Mouse (Mus musculus): ENCODE data around the gene Rab3il1.

GRCm38 (mm10) chr19:10058352-10058825 is 56.9 kb downstream of the Rab3il1 start:
- TF ChIP-seq CTCF (conservative IDR thresholded peaks at IDR 0.05; ENCODE audit: low read length) (no peak), POU5F1 (IDR thresholded peaks at IDR 0.05; ENCODE audit: borderline replicate concordance, low read length) (no peak), NANOG (IDR thresholded peaks at IDR 0.05; ENCODE audit: borderline replicate concordance, low read length) (no peak)

Data from E14TG2a.4 (cell line).